Mouse (Mus musculus) gastrocnemius, adult 2 months (tissue): ENCODE data around the gene Hoxd13. TPM values are rescaled to one million over a fixed set of nuclear protein-coding genes. Genes with fewer than 3 reads are reported as not detected.
A peak's percentile ranks its signal among the peaks of the same experiment; 100 is the strongest.

Experiments used
- DNase-seq: peaks from one replicate; pipeline ENCODE4 v3.0.0; 2022
- H3K27ac ChIP-seq: fragments of 200-600 bp; 2 replicates; pipeline ENCODE4 v1.8.1; 2022; ENCODE audit warnings: mild to moderate bottlenecking
- H3K4me3 ChIP-seq: fragments of 200-600 bp; 2 replicates; pipeline ENCODE4 v1.8.1; 2022; ENCODE audit warnings: mild to moderate bottlenecking, moderate library complexity
- CTCF ChIP-seq: fragments of 200-600 bp; IDR thresholded peaks from 2 replicates; pipeline ENCODE4 v1.8.1; 2022; ENCODE audit warnings: antibody characterized with exemption, mild to moderate bottlenecking, moderate library complexity
- intact Hi-C: fragments of 180-260 bp; cut with DNase I; formaldehyde crosslinking; loops from one replicate; pipeline ENCODE4 v1.15.1; 2025
- total RNA-seq, 2 experiments: library from RNA; stranded (reverse); gene quantifications; 2 replicates each; pipeline ENCODE4 v1.2.3; 2021

The Hoxd13 gene
- total RNA-seq, 2 experiments from 2014 or later: not detected

DNA sequence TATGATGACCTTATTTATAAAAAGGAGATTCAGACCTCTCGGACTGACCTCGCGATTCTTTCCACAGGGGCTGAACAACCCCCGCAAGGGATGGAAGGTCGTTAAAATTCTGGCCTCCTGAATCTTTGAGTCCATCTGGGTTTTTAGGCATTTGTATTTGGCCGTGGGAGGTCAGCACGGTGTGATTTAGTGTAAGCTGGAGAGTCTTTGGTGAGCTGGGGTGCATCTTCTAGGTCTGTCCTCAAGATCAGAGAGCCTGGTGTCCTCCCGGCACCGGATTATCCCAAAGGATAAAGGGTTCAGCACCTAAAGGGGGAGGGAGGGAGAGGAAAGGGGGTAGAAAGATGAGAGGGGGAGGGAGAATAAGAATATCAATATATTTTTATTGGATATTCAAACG lies 35.2 kb downstream of the Hoxd13 start:
- Histone ChIP-seq H3K27ac (no peak overlapping the region; the same call in 1 of the 2 replicates), H3K4me3 (no peak overlapping the region)
- DNase-seq: no peak
- intact Hi-C loops: loop anchor here (2.0 to 5.0 kb wide), 5 partner anchors 259 to 889 kb away; no protein-coding TSS in a partner anchor
- TF ChIP-seq CTCF: no peak

DNA sequence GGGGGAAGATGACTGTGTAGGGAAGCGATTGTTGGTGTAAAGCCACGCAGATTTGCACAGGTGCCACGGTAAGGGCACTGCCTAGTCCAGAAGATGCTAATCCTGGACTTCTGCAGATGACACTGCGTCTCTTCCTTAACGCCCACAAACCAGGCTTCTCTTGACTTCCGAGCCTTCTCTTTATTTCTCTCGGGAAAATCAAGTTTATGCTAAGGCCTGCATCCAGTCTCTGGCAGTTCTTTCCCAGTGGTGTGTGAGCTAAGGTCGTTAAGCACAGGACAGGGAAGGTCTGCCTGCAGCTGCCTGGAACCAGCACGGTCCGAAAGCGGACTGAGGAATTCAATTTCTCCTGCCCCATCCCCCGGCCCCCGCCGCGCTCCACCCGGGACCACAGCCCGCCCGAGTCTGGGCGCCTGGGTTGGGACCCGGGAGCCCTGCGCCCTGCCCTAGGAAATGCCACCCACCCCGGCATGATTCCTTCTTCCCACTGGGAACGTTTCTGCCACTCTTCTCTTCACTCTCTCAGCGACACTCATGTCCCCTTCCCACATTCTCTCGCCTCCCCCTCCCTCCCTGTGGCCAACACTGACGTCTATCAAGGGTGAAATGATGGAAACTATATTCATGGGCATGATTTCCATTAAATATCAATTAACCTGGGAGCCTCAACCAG lies 35.7 kb downstream of the Hoxd13 start:
- peak overlapping the region; percentile 94 for H3K27ac ChIP-seq
- TF ChIP-seq CTCF: no peak
- no peak for DNase-seq
- peak overlapping the region; percentile 84 for H3K4me3 ChIP-seq
- intact Hi-C loops: loop anchor here (2.0 to 5.0 kb wide), 5 partner anchors 258 to 888 kb away; no protein-coding TSS in a partner anchor

DNA sequence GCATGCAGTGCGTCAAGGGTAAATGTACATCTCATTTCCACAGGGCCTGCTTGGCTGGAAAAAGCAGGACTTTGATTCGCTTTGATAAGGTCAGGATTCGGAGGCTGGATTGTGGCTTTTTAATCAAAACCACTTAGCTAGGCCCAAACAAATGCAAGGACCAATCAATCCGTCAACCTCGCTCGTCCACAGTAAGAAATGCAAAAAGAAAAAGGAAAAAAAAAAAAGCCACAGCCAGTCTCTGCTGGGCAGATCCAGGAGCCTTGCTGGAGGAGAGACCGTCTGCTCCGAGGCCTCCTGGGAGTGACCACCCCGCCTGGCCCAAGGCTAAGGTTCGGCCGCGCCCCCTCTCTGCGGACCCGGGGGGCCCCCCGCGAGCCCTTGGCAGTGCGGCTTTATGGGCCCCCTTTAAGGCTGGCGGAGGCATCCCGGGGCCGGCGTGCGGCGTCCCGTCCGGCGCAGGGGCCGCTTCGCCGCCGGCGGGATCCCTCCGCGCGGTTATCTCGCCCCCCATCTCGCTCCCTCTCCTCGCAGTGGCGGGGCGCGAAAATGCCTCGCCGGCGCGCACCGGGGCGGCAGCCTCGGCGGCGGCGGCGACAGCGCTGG lies 36.4 kb downstream of the Hoxd13 start, which contains the start of gene Hoxd8:
TSS of gene Hoxd8 (plus strand) at position 223 of the 606 bp plus-strand sequence.
- DNase-seq: peak; percentile 90
- TF ChIP-seq CTCF: no peak; the same call in 1 of the 2 replicates
- peak within 1 kb of the TSS; percentile 84 for H3K4me3 ChIP-seq
- intact Hi-C loops: loop anchor here (5.0 kb wide), 4 partner anchors 258 to 888 kb away; no protein-coding TSS in a partner anchor
- H3K27ac ChIP-seq: peak within 1 kb of the TSS; percentile 94

DNA sequence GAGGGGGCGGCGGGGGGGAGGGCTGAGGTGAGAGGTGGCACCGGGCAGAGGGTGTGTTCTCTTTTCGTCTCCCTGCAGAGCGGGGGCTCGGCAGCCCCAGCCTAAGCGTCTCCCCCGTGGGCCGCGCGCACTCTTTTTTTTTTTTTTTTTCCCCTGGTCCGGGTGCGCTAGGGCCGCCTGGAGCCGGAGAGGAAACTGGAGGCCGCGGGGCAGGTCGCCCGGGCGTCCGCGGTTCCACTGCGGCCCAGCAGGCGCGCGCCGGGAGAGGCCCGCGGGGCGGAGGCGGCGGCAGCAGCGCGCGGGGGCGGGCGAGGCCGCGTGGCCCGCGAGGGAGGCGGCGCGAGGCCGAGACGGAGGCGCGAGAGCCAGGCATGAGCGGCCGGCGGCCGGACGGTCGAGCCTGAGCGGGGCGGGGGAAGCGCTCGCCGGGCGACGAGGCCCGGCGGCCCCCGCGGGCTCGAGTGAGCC lies 36.9 kb downstream of the Hoxd13 start:
- H3K27ac ChIP-seq: peak overlapping the region; percentile 94
- intact Hi-C loops: loop anchor here (5.0 kb wide), 4 partner anchors 257 to 887 kb away; no protein-coding TSS in a partner anchor
- TF ChIP-seq CTCF: no peak; the same call in none of the 2 replicates
- peak overlapping the region; percentile 84 for H3K4me3 ChIP-seq
- DNase-seq: peak; percentile 77

DNA sequence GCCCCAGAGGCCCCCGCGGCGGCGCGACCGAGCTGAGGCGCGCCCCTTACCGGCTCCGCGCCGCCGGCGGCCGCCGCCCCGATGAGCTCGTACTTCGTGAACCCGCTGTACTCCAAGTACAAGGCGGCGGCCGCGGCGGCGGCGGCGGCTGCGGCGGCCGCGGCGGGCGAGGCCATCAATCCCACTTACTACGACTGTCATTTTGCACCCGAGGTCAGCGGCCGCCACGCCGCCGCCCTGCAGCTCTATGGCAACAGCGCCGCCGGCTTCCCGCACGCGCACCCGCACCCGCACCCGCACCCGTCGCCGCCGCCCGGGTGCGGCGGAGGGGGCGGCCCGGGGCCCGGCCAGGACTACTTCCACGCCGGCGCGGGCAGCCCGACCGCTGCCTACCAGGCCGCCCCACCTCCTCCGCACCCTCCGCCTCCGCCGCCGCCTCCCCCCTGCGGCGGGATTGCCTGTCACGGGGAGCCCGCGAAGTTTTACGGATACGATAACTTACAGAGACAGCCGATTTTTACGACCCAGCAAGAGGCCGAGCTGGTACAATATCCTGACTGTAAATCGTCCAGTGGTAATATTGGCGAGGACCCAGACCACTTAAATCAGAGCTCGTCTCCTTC lies 37.5 kb downstream of the Hoxd13 start:
- H3K27ac ChIP-seq: peak overlapping the region; percentile 94
- intact Hi-C loops: no loop called here
- DNase-seq: peak; percentile 81
- no peak for TF ChIP-seq CTCF
- peak overlapping the region; percentile 84 for H3K4me3 ChIP-seq

DNA sequence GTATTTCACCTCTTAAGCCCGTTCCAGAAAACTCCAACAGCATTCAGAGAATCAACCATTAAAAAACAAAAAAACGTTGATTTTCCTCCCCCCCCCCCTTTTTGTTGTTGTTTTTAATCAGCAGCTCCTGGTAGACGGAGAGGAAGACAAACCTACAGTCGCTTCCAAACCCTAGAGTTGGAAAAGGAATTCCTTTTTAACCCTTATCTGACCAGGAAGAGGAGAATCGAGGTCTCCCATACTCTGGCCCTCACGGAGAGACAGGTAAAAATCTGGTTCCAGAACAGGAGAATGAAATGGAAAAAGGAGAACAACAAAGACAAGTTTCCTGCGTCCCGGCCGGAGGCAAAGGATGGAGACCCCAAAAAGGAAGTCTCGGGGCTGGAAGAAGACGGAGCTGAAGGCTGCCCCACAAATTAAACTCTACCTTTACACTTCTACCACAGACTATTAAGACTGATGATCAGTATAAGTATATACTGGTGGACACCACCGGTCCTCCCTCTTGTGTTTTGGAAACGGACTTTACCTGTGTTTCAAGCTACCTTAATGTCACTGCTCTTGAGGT lies 38.4 kb downstream of the Hoxd13 start:
- intact Hi-C loops: no loop called here
- DNase-seq: no peak
- Histone ChIP-seq H3K4me3 (peak overlapping the region; percentile 84), H3K27ac (peak overlapping the region; percentile 94)
- TF ChIP-seq CTCF: no peak

DNA sequence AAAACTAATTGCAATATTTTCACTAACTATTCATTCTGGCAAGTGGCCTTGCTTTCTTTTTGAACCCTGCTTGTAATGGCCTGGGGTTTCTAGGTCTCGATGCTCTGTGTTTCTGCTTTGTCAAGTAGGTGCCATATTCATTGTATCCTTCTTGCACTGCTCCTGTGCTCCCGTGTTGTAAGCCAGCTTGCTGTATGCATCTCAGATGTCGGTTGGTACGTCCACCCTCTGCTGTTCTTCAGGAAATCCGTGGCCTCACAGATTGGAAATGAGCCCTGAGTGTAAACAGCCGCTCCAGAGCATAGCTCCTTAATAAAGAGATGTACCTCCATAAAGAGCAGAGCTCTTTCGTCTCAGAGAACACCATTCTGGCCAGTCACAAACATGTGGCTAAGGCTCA lies 39.5 kb downstream of the Hoxd13 start:
- intact Hi-C loops: no loop called here
- no peak for DNase-seq
- Histone ChIP-seq H3K4me3 (peak overlapping the region; percentile 84), H3K27ac (peak overlapping the region; percentile 44; the same call in 1 of the 2 replicates)
- TF ChIP-seq CTCF: no peak

DNA sequence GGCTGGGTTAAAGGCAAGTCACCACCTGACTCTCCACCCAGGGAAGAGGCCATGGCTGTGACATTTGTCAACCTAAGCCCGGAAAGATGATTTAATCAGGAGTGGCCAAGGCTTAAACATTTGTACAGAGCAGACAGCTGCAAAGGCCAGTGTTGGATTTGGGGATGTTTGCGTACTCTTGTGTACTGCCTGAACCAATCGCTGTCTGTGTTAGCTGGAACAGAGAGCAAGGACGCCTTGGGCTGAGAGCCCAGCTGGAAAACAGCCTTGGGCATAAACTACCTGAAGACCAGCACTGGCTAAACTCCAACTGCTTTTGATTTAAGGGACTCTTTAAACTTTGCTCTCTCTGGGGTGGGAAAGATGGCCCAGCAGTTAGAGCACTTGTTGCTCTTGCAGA lies 40.6 kb downstream of the Hoxd13 start:
- no peak for DNase-seq
- intact Hi-C loops: no loop called here
- Histone ChIP-seq H3K4me3 (no peak overlapping the region), H3K27ac (peak overlapping the region; percentile 57)
- TF ChIP-seq CTCF: no peak

DNA sequence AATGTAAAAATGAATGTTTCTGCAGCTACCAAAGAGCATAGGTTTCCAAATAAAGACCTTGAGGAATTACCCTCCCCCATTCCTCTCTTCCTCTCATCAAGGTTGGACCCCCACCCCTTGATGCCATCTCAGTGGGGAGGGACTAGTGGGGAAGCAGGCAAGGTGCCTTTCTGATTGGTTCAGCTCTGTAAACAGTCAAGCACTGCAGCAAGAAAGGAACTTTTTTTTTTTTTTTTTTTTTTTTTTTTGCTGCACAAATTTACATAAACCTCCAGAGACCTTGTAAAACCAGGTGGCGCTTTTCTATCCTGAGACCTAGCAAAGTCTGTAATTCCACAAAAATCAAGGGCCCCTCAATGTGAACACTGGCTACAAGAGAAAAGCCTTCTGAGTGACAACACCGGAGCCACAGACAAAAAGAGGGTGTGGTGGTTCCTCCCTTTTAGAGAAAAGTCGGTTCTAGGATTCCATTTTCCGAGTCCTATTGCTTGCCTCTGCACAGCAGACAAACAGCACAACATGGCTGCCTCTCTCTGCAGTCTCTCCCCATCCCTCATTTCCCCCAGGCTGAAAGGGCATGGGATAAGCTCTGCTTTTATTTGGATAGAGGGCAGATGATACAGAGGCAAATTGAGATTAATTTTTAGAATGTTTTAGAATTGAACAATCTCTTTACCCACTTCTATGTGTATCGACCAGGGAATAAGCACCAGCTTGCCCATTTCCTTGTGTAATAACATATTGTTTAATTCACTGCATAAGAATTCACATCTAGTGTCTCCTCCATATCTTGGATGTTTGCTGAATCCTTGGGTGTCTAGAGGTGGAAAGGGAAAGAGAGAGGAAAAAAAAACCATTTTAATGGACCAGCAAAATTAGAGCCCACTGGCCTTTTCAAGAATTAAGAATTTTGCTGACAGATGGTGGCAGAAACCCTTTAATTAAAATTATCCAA lies 41.6 kb downstream of the Hoxd13 start:
- intact Hi-C loops: loop anchor here (5.0 kb wide), 1 partner anchor 118 kb away; the partner anchor contains the start of gene Mtx2
- no peak for DNase-seq
- H3K4me3 ChIP-seq: no peak overlapping the region
- H3K27ac ChIP-seq: peak overlapping the region; percentile 35; the same call in 1 of the 2 replicates
- TF ChIP-seq CTCF: no peak

DNA sequence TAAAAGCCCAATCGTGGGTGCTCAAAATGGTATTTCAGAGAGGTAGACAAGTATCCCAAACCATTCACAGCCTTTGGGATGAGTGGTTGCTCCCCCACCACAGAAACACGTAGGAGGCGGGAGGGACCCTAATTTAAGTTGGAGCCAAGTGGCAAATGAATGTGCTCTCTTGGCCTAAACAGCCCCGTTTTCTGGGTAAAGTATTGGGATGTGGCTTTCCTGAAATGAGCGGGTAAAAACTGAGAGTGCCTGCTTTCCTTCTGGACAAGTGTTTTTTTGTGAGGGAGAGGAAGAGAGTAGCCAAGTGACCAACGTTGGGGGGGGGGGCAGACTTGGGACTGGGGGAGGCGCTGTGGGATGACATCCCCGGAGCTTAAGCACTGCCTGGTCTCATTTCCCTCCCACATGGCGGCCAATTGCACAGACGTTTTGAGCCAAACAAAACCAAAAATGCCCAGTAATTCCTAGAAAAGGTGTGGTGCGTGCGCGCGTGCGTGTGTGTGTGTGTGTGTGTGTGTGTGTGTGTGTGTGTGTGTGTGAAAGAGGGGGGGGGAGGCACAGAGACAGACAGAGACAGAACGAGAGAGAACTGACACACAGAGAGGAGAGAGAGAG lies 42.9 kb downstream of the Hoxd13 start:
- Histone ChIP-seq H3K27ac (peak overlapping the region; percentile 95), H3K4me3 (peak overlapping the region; percentile 93)
- TF ChIP-seq CTCF: no peak
- DNase-seq: peak; percentile 29
- intact Hi-C loops: loop anchor here (5.0 kb wide), 1 partner anchor 116 kb away; the partner anchor contains the start of gene Mtx2
